Mouse (Mus musculus): ENCODE measurements at regions not wholly inside any gene's neighbourhood (a gene's known extent, or its start where the extent isn't known, plus 50 kb on each side); places are given as distances from the start of the nearest gene placed in this dataset.

DNA sequence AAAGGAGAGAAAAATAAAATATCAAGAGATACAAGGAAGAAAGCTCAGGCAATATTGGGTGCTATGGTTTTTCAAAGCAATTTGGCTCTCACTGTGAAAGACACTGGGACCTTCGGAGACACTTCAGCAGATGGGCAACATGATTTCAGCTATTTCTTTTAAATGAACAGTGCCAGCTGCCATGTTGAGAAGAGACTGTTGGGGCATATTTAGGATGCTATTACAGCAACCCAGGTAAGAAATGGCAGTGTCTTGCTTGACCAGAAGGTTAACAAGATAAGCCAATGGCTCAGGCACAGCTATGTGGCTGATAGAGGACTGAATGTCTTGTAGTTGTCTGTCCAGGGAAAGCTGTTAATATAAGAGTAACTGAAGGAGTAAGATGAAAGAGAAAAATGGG is 348.6 kb downstream of the Ankrd7 start:
- 88% methylated on average over 1 of the region's 1 CpGs for WGBS
- H3K9me3 ChIP-seq, result no peaks in the 10 kb centered on the region
- H3K4me1 ChIP-seq, result no peaks in the 10 kb centered on the region
- no peak overlapping the region for H3K4me3 ChIP-seq
- H3K36me3 ChIP-seq, result no peaks in the 10 kb centered on the region
- H3K4me2 ChIP-seq, result no peak overlapping the region
- no peaks in the 10 kb centered on the region for H3K27me3 ChIP-seq
- H3K27ac ChIP-seq, result no peak overlapping the region
- ATAC-seq (ENCODE audit: insufficient number of reproducible peaks, insufficient read depth, low FRiP score, low TSS enrichment, low read depth), result no peak
- H3K9ac ChIP-seq, result no peak overlapping the region

DNA sequence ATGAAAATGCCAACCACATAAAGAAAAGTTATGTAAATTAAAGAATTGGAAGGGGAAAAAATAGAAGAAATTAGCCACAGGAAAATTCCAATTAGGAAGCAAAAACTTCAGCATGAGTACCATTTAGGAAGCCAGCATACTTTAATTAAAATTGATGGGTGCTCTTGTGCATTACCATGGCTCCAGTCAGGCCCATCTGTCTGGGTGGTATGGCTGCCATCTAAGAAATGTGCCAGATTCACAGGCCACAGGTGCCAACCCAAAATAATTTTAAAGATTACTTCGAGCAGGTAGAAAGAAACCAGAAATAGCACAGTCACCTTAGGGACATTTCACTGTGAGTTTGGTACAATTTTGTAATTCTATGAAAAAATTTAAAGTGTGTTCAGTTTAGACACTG is 349.0 kb downstream of the Ankrd7 start:
- Histone ChIP-seq H3K4me1 (no peaks in the 10 kb centered on the region), H3K9me3 (no peaks in the 10 kb centered on the region), H3K27ac (no peak overlapping the region), H3K36me3 (no peaks in the 10 kb centered on the region), H3K4me3 (no peak overlapping the region), H3K4me2 (no peak overlapping the region), H3K27me3 (no peaks in the 10 kb centered on the region), H3K9ac (no peak overlapping the region)
- ATAC-seq (ENCODE audit: insufficient number of reproducible peaks, insufficient read depth, low FRiP score, low TSS enrichment, low read depth), result no peak
- 50% methylated on average over 1 of the region's 1 CpGs for WGBS

- Histone ChIP-seq H3K4me2 (no peak overlapping the region), H3K27ac (no peak overlapping the region), H3K4me1 (no peaks in the 10 kb centered on the region), H3K27me3 (no peaks in the 10 kb centered on the region; the same call in 1 of the 2 replicates), H3K4me3 (no peak overlapping the region), H3K36me3 (no peaks in the 10 kb centered on the region), H3K9ac (no peak overlapping the region), H3K9me3 (no peaks in the 10 kb centered on the region)
- 26% methylated on average over 5 of the region's 5 CpGs for WGBS
- ATAC-seq (ENCODE audit: insufficient number of reproducible peaks, insufficient read depth, low FRiP score, low TSS enrichment, low read depth), result peak; percentile 52; the same call in 1 of the 2 replicates
These were observed 398.1 kb downstream of the Ankrd7 start for GRCm38 (mm10) chr6:19264075-19264819.

GRCm38 (mm10) chr6:19273207-19273606 is 407.1 kb downstream of the Ankrd7 start:
- 71% methylated on average over 2 of the region's 2 CpGs for whole genome bisulfite sequencing
- ATAC-seq (ENCODE audit: insufficient number of reproducible peaks, insufficient read depth, low FRiP score, low TSS enrichment, low read depth), result no peak

DNA sequence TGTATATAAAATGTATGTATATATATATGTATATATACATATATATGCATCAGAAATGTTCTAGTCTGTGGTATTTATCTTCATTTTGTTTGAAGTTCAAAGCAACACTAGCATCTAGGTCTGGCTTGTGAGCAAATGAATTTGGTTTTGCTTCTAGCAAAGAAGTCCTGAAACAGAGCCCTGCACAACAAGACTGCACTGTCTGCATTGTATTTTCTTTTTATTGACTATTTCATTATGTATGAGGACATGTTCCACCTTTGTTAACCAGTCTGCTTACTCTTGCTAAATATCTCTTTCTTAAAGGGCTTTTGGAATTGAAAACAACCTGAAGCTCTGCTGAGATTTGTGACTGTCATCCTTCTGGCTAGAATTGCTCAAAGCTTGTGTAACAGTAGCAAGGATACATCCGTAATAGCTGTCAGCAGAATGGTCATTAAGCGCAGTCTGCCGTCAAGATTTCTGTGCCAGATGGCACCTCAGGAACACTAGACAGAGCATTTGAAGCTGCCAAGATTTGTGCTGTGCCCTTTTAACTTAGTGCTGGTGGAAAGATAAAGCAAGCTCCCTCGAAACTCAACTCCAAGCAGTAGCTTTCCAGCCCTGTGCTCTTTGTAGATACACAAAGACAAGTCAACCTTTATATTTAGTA is 416.7 kb downstream of the Ankrd7 start:
- 80% methylated on average over 4 of the region's 4 CpGs for WGBS
- no peaks in the 10 kb centered on the region for H3K27me3 ChIP-seq
- H3K9me3 ChIP-seq, result no peaks in the 10 kb centered on the region
- no peaks in the 10 kb centered on the region for H3K4me1 ChIP-seq
- no peak for ATAC-seq (ENCODE audit: insufficient number of reproducible peaks, insufficient read depth, low FRiP score, low TSS enrichment, low read depth)
- no peak overlapping the region for H3K4me3 ChIP-seq
- no peak overlapping the region for H3K4me2 ChIP-seq
- no peak overlapping the region for H3K9ac ChIP-seq
- H3K27ac ChIP-seq, result no peak overlapping the region
- H3K36me3 ChIP-seq, result no peaks in the 10 kb centered on the region

More at GRCm38 (mm10) chr6:19273207-19273606, 407.1 kb downstream of the Ankrd7 start:
- no peak overlapping the region for H3K4me3 ChIP-seq
- no peak overlapping the region for H3K4me2 ChIP-seq
- no peaks in the 10 kb centered on the region for H3K36me3 ChIP-seq
- H3K27ac ChIP-seq, result no peak overlapping the region
- H3K9me3 ChIP-seq, result no peaks in the 10 kb centered on the region
- H3K9ac ChIP-seq, result no peak overlapping the region
- no peaks in the 10 kb centered on the region for H3K4me1 ChIP-seq
- no peaks in the 10 kb centered on the region for H3K27me3 ChIP-seq

GRCm38 (mm10) chr6:19332659-19333058 is 466.5 kb downstream of the Ankrd7 start:
- no peak overlapping the region for H3K27ac ChIP-seq
- no peak for ATAC-seq (ENCODE audit: insufficient number of reproducible peaks, insufficient read depth, low FRiP score, low TSS enrichment, low read depth)

GRCm38 (mm10) chr6:19335653-19336052 is 469.5 kb downstream of the Ankrd7 start:
- no peak overlapping the region for H3K9ac ChIP-seq
- H3K36me3 ChIP-seq, result no peaks in the 10 kb centered on the region
- no peaks in the 10 kb centered on the region for H3K27me3 ChIP-seq
- H3K4me2 ChIP-seq, result no peak overlapping the region
- no peaks in the 10 kb centered on the region for H3K9me3 ChIP-seq
- 87% methylated on average over 6 of the region's 6 CpGs for WGBS
- H3K4me3 ChIP-seq, result no peak overlapping the region
- ATAC-seq (ENCODE audit: insufficient number of reproducible peaks, insufficient read depth, low FRiP score, low TSS enrichment, low read depth), result peak; percentile 37; the same call in 1 of the 2 replicates
- no peak overlapping the region for H3K27ac ChIP-seq
- H3K4me1 ChIP-seq, result no peaks in the 10 kb centered on the region

More at GRCm38 (mm10) chr6:19332659-19333058, 466.5 kb downstream of the Ankrd7 start:
- H3K27me3 ChIP-seq, result no peaks in the 10 kb centered on the region
- H3K9ac ChIP-seq, result no peak overlapping the region
- H3K4me2 ChIP-seq, result no peak overlapping the region
- no peak overlapping the region for H3K4me3 ChIP-seq
- H3K9me3 ChIP-seq, result no peaks in the 10 kb centered on the region
- H3K4me1 ChIP-seq, result no peaks in the 10 kb centered on the region
- no peaks in the 10 kb centered on the region for H3K36me3 ChIP-seq

- H3K36me3 ChIP-seq, result no peaks in the 10 kb centered on the region
- H3K9ac ChIP-seq, result no peak overlapping the region
- WGBS, result 84% methylated on average over 5 of the region's 5 CpGs
- no peaks in the 10 kb centered on the region for H3K27me3 ChIP-seq
- H3K27ac ChIP-seq, result no peak overlapping the region
- no peaks in the 10 kb centered on the region for H3K9me3 ChIP-seq
- ATAC-seq (ENCODE audit: insufficient number of reproducible peaks, insufficient read depth, low FRiP score, low TSS enrichment, low read depth), result no peak
- H3K4me3 ChIP-seq, result no peak overlapping the region
- no peak overlapping the region for H3K4me2 ChIP-seq
- no peaks in the 10 kb centered on the region for H3K4me1 ChIP-seq
These were observed 472.4 kb downstream of the Ankrd7 start for GRCm38 (mm10) chr6:19338470-19338869.
